Mouse (Mus musculus): ENCODE measurements at regions not wholly inside any gene's neighbourhood (a gene's known extent, or its start where the extent isn't known, plus 50 kb on each side); places are given as distances from the start of the nearest gene placed in this dataset.

DNA sequence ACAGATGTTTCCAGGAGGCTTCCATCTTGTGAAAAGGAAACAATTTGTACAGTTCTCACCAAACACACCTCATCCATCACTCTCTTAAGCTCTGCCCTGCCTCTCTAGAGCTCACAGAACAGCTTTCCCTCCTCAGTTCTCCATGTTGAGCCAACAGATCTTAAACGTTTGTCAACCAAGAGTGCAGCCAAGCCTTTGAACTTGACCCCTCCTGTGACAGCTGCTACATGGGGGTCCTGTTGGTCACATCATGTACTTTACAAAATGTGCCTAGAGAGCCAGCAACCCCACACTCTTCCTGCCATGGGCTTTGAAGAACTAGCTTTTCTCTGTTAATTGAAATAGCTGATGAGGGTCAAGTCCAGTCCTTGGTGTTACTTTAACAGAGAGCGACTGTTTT is 319.8 kb upstream of the Acvr2a start:
- POLR2A ChIA-PET, result no interaction called here
- CTCF ChIA-PET, result no interaction called here
- no peak for TF ChIP-seq CTCF (IDR thresholded peaks at IDR 0.05)
- ATAC-seq (no peak), DNase-seq (ENCODE audit: low read depth, low spot score) (no peak)
- in situ Hi-C loops (cut with MboI; ENCODE audit: low pct_unique_long_range_greater_than_20kb), result no loop called here
- no peaks in the 10 kb centered on the region for H3K27me3 ChIP-seq

DNA sequence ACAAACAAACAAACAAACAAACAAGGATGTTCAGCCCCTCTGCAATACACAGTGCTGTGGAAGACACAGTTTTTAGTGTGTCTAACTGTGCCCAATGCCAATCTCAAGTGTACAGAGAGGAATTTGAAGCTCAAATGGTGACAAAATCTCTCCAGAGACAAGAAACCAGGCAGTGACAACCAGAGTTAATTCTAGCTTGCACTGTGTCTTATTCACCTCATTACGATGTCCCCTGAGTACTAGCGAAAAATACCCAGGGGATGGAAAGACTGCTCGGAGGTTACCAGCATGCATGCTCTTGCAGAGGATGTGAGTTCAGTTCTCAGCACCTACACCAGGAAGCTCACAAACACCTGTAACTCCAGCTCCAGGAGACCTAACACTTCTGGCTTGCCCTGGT is 319.3 kb upstream of the Acvr2a start:
- POLR2A ChIA-PET, result no interaction called here
- DNase-seq (ENCODE audit: low read depth, low spot score) (no peak), ATAC-seq (no peak)
- CTCF ChIA-PET, result no interaction called here
- TF ChIP-seq CTCF (IDR thresholded peaks at IDR 0.05), result no peak
- no peaks in the 10 kb centered on the region for H3K27me3 ChIP-seq
- in situ Hi-C loops (cut with MboI; ENCODE audit: low pct_unique_long_range_greater_than_20kb), result no loop called here

- in situ Hi-C loops (cut with MboI; ENCODE audit: low pct_unique_long_range_greater_than_20kb), result no loop called here
- POLR2A ChIA-PET, result no interaction called here
These were observed 315.7 kb upstream of the Acvr2a start for GRCm38 (mm10) chr2:48498047-48498723.

DNA sequence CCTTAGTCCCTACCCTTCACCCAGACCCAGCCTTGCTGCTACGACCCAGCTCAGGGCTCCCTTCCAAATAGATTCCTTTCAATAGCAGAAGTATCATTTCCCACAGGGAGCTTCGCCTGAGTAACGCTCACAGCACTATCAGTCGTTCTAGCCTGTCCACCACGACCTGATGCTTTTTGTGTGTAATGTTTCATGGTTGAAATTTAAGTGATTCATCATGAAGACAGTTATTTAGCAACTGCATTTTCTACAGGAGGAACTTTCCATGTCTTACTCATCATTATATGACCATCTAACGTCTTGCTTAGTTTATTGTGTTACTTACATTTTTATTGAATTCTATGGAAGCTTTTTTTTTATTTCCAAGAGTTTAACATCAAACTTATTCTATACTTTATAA is 314.5 kb upstream of the Acvr2a start:
- POLR2A ChIA-PET, result no interaction called here
- CTCF ChIA-PET, result interaction anchor here (1.6 kb wide), 1 partner anchor 122 kb away, joined by 3 read pairs; no protein-coding TSS in a partner anchor
- no peaks in the 10 kb centered on the region for H3K27me3 ChIP-seq
- in situ Hi-C loops (cut with MboI; ENCODE audit: low pct_unique_long_range_greater_than_20kb), result no loop called here
- no peak for DNase-seq (ENCODE audit: low read depth, low spot score)
- no peak for TF ChIP-seq CTCF (IDR thresholded peaks at IDR 0.05)
- no peak for ATAC-seq

More at GRCm38 (mm10) chr2:48498047-48498723, 315.7 kb upstream of the Acvr2a start:
- no peaks in the 10 kb centered on the region for H3K27me3 ChIP-seq
- no peak for TF ChIP-seq CTCF (IDR thresholded peaks at IDR 0.05)
- peak; percentile 84 for ATAC-seq
- no peak for DNase-seq (ENCODE audit: low read depth, low spot score)
- CTCF ChIA-PET, result interaction anchor here (1.1 to 1.6 kb wide), 2 partner anchors 18 to 121 kb away, joined by 3 read pairs; no protein-coding TSS in a partner anchor

DNA sequence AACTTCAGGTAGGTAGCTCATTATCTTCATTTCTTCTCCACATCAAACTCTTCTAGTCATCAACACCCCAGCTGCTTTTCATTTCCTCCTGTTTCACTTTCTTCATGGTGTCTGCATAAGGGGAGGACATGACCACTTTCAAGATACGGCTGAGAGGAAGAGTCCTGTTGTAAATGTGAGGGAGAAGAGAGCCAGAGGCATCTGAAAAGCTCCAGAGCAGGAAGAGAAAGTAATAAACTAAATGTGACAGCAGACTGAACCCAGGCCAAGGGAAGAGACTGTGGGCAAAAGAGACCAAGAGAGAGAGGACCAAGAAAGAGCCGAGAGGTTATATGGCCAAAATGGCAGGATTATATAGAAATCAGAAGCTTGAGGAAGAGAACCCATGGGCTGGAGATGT is 312.5 kb upstream of the Acvr2a start:
- DNase-seq (ENCODE audit: low read depth, low spot score) (no peak), ATAC-seq (no peak)
- ChIA-PET POLR2A (no interaction called here), CTCF (no interaction called here)
- in situ Hi-C loops (cut with MboI; ENCODE audit: low pct_unique_long_range_greater_than_20kb), result no loop called here
- H3K27me3 ChIP-seq, result no peaks in the 10 kb centered on the region
- TF ChIP-seq CTCF (IDR thresholded peaks at IDR 0.05), result no peak

- POLR2A ChIA-PET, result no interaction called here
- ATAC-seq (peak; percentile 44), DNase-seq (ENCODE audit: low read depth, low spot score) (no peak)
- in situ Hi-C loops (cut with MboI; ENCODE audit: low pct_unique_long_range_greater_than_20kb), result no loop called here
- no peak for TF ChIP-seq CTCF (IDR thresholded peaks at IDR 0.05)
- CTCF ChIA-PET, result no interaction called here
- H3K27me3 ChIP-seq, result no peaks in the 10 kb centered on the region
These were observed 300.1 kb upstream of the Acvr2a start for GRCm38 (mm10) chr2:48513848-48514247.

DNA sequence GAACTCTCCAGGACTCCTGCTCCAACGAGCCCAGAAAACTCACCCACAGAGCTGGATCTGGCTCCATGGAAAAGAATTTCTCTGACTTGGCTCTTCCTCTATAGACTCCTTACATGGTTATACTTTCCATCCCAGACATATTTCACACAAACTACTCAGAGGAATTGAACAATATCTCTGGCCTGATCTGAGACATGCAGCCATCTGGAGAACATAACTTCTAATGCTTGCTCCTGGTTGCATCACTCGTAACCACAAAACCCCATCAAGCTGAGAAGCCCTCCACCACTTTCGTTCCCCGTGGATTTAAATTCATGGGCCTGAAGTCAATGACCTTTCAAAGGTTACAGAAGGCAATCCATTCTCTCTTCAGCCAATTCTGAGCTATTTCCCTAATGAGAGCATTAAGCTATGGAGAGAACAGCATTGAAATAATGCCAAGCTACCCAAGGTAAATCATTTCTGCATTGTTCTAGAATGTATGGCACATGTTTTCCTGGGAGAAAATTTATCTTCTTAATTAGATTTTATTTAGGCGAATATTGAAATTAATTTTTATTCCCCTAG is 294.0 kb upstream of the Acvr2a start:
- in situ Hi-C loops (cut with MboI; ENCODE audit: low pct_unique_long_range_greater_than_20kb), result no loop called here
- ChIA-PET CTCF (no interaction called here), POLR2A (no interaction called here)
- DNase-seq (ENCODE audit: low read depth, low spot score) (no peak), ATAC-seq (no peak)
- no peak for TF ChIP-seq CTCF (IDR thresholded peaks at IDR 0.05)
- H3K27me3 ChIP-seq, result no peaks in the 10 kb centered on the region

DNA sequence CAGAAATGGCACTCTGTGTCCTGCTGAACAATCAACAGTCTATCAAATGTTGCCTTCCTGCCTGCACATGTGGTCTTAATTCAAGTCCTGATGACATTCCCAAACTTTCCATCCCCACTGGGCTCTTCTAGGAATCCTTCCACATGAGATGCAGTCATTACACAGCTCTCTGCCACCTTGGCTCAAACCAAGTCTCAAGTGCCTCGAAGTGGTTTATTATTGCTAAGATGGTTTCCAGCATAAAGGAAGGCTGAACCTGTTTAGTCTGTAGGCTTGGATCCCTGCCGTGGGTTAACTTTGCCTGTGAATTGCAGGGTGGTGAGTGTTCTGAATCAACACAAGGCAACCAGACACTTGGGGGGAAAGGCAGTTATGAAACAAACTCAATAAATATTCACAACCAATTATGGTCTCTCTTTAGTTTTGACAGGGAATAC is 293.4 kb upstream of the Acvr2a start:
- CTCF ChIA-PET, result no interaction called here

DNA sequence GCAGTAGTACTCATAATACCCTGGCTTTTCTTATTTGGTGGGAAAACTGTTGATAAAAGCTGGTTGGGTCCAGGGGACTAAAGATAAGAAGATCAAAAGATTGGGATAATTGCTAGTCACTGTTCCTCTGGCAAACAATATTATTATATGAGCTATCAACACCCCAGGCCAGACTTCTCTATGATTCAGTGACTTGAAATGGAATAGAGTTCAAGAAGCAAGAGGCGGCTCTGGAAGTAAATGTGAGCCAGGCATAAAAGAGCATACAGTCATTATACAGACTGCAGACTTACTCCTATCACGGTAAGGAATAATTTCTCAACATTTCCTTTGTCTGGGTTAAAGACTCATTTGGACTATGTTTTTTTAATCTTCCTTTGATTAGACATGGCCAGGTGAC is 278.5 kb upstream of the Acvr2a start:
- CTCF ChIA-PET, result no interaction called here
- H3K27me3 ChIP-seq, result no peaks in the 10 kb centered on the region
- TF ChIP-seq CTCF (IDR thresholded peaks at IDR 0.05), result no peak
- DNase-seq (ENCODE audit: low read depth, low spot score) (no peak), ATAC-seq (no peak)
- in situ Hi-C loops (cut with MboI; ENCODE audit: low pct_unique_long_range_greater_than_20kb), result no loop called here
- POLR2A ChIA-PET, result no interaction called here

More for the DNA sequence above, 293.4 kb upstream of the Acvr2a start:
- H3K27me3 ChIP-seq, result no peaks in the 10 kb centered on the region
- in situ Hi-C loops (cut with MboI; ENCODE audit: low pct_unique_long_range_greater_than_20kb), result no loop called here
- TF ChIP-seq CTCF (IDR thresholded peaks at IDR 0.05), result no peak
- no peak for DNase-seq (ENCODE audit: low read depth, low spot score)
- POLR2A ChIA-PET, result no interaction called here
- ATAC-seq, result no peak

DNA sequence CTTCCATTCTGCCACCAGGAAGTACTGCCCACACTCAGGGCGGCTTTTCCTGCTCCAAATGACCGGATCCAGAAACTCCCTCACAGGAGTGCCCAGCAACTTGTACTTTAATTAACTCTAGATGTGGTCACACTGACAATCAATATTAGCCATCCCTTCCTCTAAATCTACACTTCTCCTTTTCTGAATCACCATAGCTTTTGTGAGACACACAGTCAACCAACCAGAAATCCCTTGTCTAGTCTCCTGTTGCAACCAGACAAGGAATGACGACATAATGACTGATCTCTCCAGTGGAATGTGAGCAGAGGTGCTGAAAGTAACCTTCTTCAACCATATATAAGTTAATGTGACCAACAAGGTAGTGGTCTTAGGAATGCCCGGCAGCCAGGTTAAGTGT is 277.0 kb upstream of the Acvr2a start:
- DNase-seq (ENCODE audit: low read depth, low spot score) (peak; percentile 3), ATAC-seq (peak; percentile 71)
- CTCF ChIA-PET, result interaction anchor here (1.3 kb wide), 1 partner anchor 8 kb away, joined by 3 read pairs; no protein-coding TSS in a partner anchor
- H3K27me3 ChIP-seq, result no peaks in the 10 kb centered on the region
- no peak for TF ChIP-seq CTCF (IDR thresholded peaks at IDR 0.05)
- POLR2A ChIA-PET, result no interaction called here
- in situ Hi-C loops (cut with MboI; ENCODE audit: low pct_unique_long_range_greater_than_20kb), result no loop called here

DNA sequence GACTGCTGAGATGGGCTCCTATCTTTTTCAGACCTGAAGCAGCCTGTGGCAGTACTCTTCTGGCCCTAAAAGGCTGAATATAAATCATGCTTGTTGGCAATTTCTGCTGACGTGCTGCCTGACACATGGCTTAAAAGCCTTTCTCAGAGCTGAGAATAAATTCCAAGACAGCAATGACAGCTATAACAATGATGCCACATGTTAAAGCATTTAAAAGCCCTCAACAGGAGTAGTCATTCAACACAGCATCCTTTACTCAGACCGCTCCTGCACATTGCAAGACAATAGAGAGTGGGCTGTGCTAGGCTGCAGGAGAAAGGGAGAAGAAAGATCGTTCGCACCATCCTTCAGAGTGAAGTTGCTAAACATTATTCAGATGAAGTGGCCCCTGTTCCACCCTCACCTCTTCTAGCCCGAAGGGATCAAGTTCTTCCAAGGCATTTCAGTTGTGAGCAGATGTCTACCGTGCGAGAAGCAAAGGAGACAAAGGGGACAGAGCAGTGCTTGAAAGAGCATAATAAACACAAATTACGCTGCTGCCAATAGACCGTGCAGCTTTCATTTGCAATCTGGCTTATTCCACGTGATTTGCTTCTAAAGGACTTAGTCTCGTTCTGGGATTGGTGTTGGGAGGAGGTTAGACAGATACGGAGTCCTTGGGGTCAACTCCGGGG is 275.1 kb upstream of the Acvr2a start:
- DNase-seq (ENCODE audit: low read depth, low spot score), result no peak
- H3K27me3 ChIP-seq, result no peaks in the 10 kb centered on the region
- in situ Hi-C loops (cut with MboI; ENCODE audit: low pct_unique_long_range_greater_than_20kb), result no loop called here
- TF ChIP-seq CTCF (IDR thresholded peaks at IDR 0.05), result no peak
- POLR2A ChIA-PET, result no interaction called here
- CTCF ChIA-PET, result no interaction called here
- no peak for ATAC-seq
